Mouse (Mus musculus) gastrocnemius, adult 8-10 months (tissue): ENCODE measurements around the gene Rcsd1. TPM values are rescaled to one million over a fixed set of nuclear protein-coding genes. Genes with fewer than 3 reads are reported as not detected.

Source experiments
- DNase-seq, 2 experiments: peaks; one replicate each; pipeline ENCODE4 v3.0.0; 2022; ENCODE audit warnings: low spot score in 2 of 2
- total RNA-seq, 4 experiments: library from RNA; stranded (reverse); gene quantifications; 2 replicates each; pipeline ENCODE4 v1.2.4; 2022

Gene Rcsd1
- total RNA-seq, 4 experiments from 2014 or later, result 81.2 to 107 (median 103) TPM

DNA sequence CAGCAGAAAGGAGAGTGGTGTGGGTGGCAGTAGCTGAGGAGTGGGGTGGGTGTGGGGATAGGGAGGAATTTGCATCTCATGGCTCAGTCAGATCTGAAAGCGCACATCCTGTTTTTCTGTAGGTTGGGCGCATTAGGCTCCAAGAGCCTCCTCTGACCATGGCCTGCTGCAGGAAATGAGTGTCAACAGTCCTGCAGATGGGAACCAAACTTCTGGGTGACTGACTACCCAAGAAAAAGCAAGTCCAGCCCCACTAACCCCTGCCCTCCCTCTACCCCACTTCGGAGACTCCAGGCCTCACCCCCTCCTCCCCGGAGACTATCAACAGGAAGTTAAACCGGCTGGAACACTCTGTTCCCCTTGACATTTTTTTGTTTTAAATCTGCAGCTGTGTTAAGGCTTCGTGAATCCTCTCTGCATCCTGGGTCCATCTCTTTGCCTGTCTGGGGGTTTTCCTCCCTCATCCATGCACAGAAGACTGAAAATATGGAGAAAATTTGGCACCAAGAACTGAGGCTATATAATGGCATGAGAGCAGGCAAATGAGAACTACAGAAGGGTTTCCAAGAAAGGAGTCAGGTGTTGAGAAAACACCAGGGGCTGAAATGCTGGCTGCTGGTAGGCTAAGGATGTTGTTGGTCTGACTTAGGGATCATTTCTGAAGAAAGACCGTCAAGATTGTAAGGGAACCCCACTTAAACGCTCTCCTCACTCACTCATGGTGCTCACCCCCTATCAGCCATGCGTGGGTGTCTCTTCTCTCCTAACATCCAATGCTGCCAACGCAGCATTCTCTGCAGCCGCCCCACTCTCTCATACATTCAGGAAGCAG is 8.4 kb upstream of the Rcsd1 start:
- DNase-seq, result peak in 1 of 2 experiments; percentile 36

- DNase-seq, result no peak
Measured at GRCm38 (mm10) chr1:165716426-165716825, 6.9 kb upstream of the Rcsd1 start.

DNA sequence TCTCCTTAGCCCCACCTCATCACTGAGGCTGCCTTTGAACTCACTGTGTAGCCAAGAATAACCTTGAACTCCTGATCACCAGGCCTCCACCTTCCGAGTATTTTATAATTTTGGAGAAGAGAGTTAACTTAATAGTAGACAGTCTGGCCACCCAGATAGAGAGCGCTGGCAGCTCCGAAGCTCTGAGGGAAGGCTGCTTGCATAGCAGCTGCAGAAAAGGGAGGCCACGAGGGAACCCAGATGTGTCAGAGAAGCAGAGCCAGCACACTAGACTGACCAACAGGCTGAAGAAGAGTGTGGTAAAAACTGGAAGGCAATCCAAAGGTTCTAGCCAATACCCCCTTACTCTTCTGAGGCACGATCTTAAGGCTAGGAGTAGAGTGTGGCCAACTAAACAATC is 4.2 kb upstream of the Rcsd1 start:
- DNase-seq, result no peak

- no peak for DNase-seq
Measured at GRCm38 (mm10) chr1:165711914-165712313, 2.4 kb upstream of the Rcsd1 start.

GRCm38 (mm10) chr1:165708686-165709380 is 724 bp downstream of the Rcsd1 start:
- DNase-seq, result no peak

DNA sequence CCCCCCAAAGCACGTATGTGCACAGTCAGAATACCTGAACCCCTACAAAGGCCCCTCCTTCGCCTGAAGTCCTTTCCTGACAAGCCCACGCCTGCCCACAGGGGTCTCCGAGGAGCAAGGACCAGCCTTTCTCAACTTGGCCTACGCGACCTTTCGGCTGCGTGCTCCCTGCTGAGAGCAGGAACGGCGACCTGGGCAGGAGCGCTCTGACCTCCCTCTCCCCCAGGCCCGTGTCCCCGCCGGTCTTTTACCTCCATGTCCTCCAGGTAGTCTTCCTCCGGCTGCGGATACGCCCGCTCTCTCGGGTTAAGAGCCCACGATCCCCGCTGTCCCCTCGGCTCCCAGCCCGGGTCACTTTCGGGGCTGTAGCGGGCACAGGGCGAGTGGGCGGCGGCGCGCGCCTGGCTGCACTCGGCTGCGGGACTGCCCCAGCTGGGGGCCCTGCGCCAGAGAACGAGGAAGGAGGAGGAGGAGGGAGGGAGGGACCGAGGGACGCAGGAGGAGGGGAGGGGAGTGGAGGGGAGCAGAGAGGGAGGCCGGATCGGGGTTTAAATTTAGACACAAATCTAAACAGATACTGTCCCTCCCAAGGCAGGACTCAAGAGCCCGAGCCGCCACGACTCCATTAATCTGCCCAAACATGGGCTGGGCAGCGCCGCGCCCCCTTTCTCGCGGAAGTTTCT is 1.8 kb downstream of the Rcsd1 start:
- DNase-seq, result peak; percentile 67 to 74

DNA sequence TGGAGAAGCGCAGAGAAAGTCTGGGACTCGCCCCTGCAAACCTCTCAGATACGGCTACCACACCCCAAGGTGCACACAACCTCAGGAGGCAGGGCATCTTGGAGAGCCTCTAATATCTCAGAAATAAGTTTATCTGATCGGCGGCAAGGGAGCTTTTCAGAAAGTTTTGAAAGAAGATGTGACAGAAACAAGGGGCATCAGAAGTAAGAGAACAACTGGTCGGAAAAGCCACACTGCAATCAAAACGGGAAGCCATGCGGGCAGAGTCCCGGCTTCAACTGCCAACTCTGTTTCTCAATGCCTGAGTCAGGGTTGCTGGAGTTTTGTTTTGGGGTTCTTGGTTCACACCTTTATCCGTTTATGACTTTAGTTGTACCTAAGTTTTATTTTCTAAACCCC is 2.3 kb downstream of the Rcsd1 start:
- DNase-seq, result no peak

DNA sequence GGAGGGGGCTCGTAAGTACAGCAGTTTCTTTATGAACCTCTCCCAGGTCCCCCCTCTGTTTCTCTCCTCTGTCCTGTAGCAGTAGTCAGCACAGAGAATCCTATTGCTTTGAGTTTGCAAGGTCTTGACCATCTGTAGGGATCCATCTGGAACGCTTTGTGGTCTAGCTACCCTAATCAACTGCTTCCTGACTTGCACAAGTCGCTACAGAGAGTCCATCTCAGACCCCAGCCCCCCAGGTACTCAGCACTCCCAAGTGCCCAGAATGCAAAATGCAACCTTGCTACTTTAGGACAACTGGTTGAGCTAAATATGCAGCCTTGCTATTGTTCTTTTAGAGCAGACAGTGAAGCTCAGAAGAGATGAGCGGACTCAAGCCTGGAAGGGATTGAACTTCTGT is 3.1 kb downstream of the Rcsd1 start:
- DNase-seq, result no peak

GRCm38 (mm10) chr1:165705868-165706348 is 3.6 kb downstream of the Rcsd1 start:
- peak in 1 of 2 experiments; percentile 29 for DNase-seq

DNA sequence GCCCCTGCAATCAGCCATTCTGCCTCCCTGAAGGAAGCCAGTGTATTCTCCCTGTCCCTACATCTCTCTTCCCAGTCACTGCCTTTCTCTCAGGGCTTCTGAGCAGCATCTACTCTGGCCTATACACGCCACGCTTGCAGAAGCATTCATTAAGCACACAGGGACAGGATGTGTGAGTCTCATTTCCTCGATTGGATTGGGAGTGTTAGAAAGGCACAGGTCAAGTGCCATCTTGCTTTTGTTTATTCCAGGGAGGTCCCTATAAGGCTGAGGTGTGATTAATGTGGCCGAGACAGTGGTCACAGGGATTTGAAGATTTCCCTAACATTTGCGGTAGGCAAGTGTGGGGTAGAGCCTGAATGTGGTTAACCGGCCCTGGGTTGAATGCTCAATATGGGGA is 4.2 kb downstream of the Rcsd1 start:
- DNase-seq, result no peak

DNA sequence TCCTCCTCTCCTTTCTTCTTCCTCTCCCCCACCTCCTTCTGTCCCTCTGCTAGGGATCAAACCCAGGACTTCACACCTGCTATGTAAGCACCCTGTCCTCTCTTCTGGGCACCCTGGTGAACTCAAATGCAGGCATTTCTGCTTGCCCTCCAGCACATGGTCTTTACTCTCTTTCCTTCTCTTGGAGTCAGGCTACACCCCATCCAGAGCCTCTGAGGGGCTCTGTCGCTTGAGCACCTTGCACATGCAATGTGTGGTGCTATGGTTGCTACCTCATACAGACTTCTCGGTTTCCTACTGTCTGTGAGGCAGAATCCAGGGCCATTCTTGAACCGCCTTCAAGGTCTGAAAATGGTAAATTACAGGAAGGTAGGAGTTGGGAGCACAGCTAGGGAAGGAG is 4.7 kb downstream of the Rcsd1 start:
- no peak for DNase-seq

GRCm38 (mm10) chr1:165702221-165703031 is 7.1 kb downstream of the Rcsd1 start:
- DNase-seq, result peak in 1 of 2 experiments; percentile 56

DNA sequence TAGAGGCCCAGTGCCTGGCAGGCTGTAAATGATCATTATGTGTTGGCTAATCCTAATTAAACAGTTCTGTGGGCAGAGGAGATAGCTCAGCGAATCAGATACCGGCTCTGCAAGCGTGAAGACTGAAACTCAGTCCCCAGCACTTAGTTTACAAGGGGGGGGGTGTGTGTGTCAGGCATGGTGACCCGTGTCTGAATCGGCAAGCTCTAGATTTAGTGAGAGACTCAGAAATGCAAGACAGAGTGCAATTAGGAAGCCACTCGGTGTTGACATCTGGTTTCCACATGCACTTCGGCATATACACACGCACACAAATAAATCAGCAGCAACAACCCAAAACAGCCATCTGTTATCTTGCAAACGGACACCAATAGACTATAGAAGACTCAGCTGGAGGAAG is 8.0 kb downstream of the Rcsd1 start:
- no peak for DNase-seq

- no peak for DNase-seq
Measured at GRCm38 (mm10) chr1:165700933-165701518, 8.5 kb downstream of the Rcsd1 start.

- no peak for DNase-seq
Measured at GRCm38 (mm10) chr1:165700376-165700815, 9.2 kb downstream of the Rcsd1 start.

- no peak for DNase-seq
Measured at GRCm38 (mm10) chr1:165697701-165698100, 11.9 kb downstream of the Rcsd1 start.

DNA sequence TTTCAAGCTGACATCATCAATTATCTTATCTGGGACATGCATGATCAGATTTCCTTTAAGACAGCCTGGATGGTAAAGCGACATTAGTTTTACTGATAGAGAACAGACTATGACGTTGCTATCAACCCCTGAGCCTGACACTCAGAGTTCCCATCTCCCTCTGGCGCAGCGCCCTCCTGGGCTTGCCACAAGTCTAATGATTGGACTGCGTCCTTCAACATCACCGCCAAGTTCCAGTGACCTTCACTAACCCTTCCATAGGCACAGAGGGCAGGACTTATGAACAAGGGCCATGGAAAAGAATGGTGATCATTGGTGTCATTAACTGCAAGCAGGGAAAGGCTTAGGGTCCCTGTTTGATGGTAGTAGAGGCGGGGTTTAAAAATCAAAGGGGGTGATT is 12.7 kb downstream of the Rcsd1 start:
- no peak for DNase-seq

- DNase-seq, result no peak
Measured at GRCm38 (mm10) chr1:165696040-165696439, 13.5 kb downstream of the Rcsd1 start.

DNA sequence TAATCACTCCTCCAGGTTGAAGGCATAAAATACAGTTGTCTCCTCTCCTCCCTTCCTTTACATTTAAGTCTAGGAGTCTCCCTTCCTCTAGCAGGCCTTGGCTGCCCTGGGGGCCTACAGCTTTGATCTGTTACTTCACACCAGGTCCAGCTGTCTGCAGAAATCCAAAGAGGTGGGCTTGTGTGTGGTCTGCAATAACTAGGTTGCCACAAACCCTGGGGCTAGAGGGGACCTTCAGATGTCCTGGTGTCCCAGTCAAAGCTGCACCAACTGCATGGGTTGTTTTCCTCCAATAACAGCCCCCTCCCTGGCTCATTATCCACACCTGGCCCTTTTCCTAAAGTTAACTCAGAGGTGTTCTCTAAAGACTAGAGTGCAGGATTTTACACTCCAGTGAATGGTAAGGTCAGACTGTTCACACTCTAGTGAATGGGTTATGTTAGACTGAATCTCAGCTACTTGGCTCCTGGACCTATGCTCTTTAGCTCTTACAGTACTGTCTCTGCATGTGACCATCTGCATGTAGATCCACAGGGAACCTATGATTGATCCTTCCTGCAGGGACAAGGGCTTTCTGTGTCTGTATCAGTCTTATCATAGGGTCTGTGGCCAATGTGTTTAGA is 14.1 kb downstream of the Rcsd1 start:
- DNase-seq, result no peak

DNA sequence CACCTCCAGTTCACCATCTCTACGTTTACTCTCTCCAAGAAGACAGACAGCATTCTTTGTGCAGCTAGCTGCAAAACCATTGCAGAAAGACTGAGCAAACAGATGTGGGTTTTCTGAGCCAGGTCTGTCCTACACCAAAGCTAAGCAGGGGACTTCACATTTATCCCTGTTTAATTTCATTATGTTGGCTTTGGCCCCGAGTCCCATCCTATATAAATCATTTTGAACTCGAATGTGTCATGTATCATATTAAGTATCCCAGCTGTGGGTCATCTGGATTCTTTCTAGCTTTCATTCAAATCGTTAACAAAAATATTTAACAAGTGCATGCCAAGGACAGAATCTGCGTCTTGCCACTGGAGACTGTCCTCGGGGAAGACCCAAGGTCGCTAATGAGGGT is 15.7 kb downstream of the Rcsd1 start:
- DNase-seq, result no peak
